Mouse (Mus musculus) spleen, postnatal 10 days (tissue): ENCODE data around the gene Slc25a45.

ENCODE experiments used
- DNase-seq, 2 experiments: peaks; one replicate each; pipeline ENCODE4 v3.0.0; 2021 to 2022; ENCODE audit warnings: low spot score in 2 of 2

The Slc25a45 gene

GRCm38 (mm10) chr19:5877618-5878361 is at the start of gene Slc25a45:
Slc25a45 (plus strand) TSS chr19:5877808.
- peak; percentile 47 to 79 for DNase-seq

- DNase-seq = no peak
These were observed 49.5 kb upstream of the Slc25a45 start for GRCm38 (mm10) chr19:5828155-5828554.

GRCm38 (mm10) chr19:5828905-5829304 is 48.7 kb upstream of the Slc25a45 start:
- DNase-seq = no peak

GRCm38 (mm10) chr19:5829958-5830615 is 47.5 kb upstream of the Slc25a45 start:
- DNase-seq = no peak

- DNase-seq = no peak
These were observed 46.8 kb upstream of the Slc25a45 start for GRCm38 (mm10) chr19:5830776-5831175.

- DNase-seq = no peak
These were observed 46.2 kb upstream of the Slc25a45 start for GRCm38 (mm10) chr19:5831224-5831957.

- DNase-seq = no peak
These were observed 45.7 kb upstream of the Slc25a45 start for GRCm38 (mm10) chr19:5831958-5832320.

GRCm38 (mm10) chr19:5832326-5832725 is 45.3 kb upstream of the Slc25a45 start:
- no peak for DNase-seq

- no peak for DNase-seq
These were observed 44.1 kb upstream of the Slc25a45 start for GRCm38 (mm10) chr19:5833287-5834100.

GRCm38 (mm10) chr19:5834260-5834925 is 43.2 kb upstream of the Slc25a45 start:
- DNase-seq = no peak

- no peak for DNase-seq
These were observed 42.3 kb upstream of the Slc25a45 start for GRCm38 (mm10) chr19:5835054-5835921.

- DNase-seq = no peak
These were observed 41.6 kb upstream of the Slc25a45 start for GRCm38 (mm10) chr19:5835922-5836430.

GRCm38 (mm10) chr19:5836941-5837572 is 40.6 kb upstream of the Slc25a45 start:
- DNase-seq = no peak

GRCm38 (mm10) chr19:5837606-5838005 is 40.0 kb upstream of the Slc25a45 start:
- no peak for DNase-seq

- DNase-seq = no peak
These were observed 39.3 kb upstream of the Slc25a45 start for GRCm38 (mm10) chr19:5838136-5838891.

- DNase-seq = no peak
These were observed 38.8 kb upstream of the Slc25a45 start for GRCm38 (mm10) chr19:5838892-5839165.

GRCm38 (mm10) chr19:5839317-5840085 is 38.1 kb upstream of the Slc25a45 start:
- DNase-seq = no peak
